Mouse (Mus musculus): ENCODE data around the gene Gpr107. TPM values are rescaled to one million over a fixed set of nuclear protein-coding genes. Genes with fewer than 3 reads are reported as not detected.

The Gpr107 gene
- total and polyA plus RNA-seq, 2 experiments from 2014 or later, result 24.0 to 40.8 TPM

DNA sequence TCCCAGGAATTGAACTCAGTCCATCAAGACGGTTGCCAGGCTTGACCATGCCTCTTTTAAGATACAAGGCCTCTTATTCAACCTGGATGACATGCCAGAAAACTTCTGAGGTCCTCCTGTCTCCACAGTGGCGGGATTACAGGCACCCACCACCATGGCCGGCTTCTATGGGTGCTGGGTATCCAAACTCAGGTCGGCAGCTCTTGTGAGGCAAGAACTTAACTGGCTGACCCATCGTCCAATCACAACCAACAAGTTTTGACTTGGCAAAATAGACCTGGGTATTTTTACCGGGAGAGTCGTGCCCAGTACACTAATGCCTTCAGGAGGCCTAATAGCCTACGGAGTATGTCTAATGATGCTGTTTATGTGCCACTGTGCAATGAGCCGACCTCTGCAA is 26.1 kb upstream of the Gpr107 start:
- Histone ChIP-seq H3K4me2 (ENCODE audit: low read depth) (no peak overlapping the region), H3K9me3 (ENCODE audit: low read length) (no peaks in the 10 kb centered on the region), H3K27me3 (ENCODE audit: insufficient read depth, low read length) (no peaks in the 10 kb centered on the region), H3K4me3 (ENCODE audit: low read depth, low read length) (no peak overlapping the region), H3K27ac (ENCODE audit: low read depth, low read length) (no peak overlapping the region), H3K9ac (no peak overlapping the region), H3K4me1 (ENCODE audit: insufficient read depth) (no peaks in the 10 kb centered on the region), H3K36me3 (ENCODE audit: insufficient read depth) (no peaks in the 10 kb centered on the region)
- DNase-seq (no peak), ATAC-seq (no peak)
- 87% methylated on average over 9 of the region's 9 CpGs for WGBS
- TF ChIP-seq CTCF (IDR thresholded peaks at IDR 0.05; ENCODE audit: low read depth), result no peak

DNA sequence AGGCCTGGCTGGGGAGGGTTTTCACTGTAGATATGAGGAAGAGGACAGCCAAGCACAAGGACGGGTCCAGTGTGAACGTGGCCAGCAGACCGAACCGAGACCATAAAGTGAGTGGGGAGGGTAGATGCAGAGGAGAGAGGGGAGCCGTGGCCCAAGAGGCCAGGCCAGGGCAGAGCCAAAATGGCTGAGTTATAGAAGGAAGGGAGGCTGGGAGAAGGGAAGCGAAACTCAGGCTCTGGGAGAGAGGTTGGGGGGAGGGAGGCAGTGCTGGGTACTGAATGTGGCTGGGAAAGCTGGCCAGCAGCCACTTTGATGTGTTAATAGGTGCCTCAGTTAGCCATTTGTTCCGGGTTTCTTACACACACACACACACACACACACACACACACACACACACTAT is 24.9 kb upstream of the Gpr107 start:
- H3K36me3 ChIP-seq (ENCODE audit: insufficient read depth), result no peaks in the 10 kb centered on the region
- H3K4me1 ChIP-seq (ENCODE audit: insufficient read depth), result no peaks in the 10 kb centered on the region
- no peak overlapping the region for H3K4me2 ChIP-seq (ENCODE audit: low read depth)
- no peaks in the 10 kb centered on the region for H3K27me3 ChIP-seq (ENCODE audit: insufficient read depth, low read length)
- H3K9ac ChIP-seq, result no peak overlapping the region
- TF ChIP-seq CTCF (IDR thresholded peaks at IDR 0.05; ENCODE audit: low read depth), result no peak
- H3K9me3 ChIP-seq (ENCODE audit: low read length), result no peaks in the 10 kb centered on the region
- WGBS, result 58% methylated on average over 7 of the region's 7 CpGs
- DNase-seq (no peak), ATAC-seq (no peak)
- no peak overlapping the region for H3K4me3 ChIP-seq (ENCODE audit: low read depth, low read length)
- H3K27ac ChIP-seq (ENCODE audit: low read depth, low read length), result no peak overlapping the region

DNA sequence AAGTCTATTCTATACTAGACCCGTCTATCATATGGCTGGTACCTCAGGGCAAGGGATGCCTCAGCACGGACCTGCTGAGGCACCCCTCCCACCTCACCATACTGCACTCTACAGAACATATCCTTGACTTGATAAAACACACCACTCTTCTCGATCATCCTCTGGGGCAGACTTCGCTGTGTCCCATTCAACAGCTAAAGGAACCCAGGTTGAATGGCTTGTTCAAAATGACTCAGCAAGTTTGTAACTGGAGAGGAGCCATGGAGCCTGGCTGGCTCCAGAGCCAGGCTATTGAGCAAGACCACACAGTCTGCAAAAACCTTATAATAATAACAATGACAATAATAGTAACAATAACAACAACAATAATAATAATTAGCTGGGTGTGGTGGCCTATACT is 24.2 kb upstream of the Gpr107 start:
- TF ChIP-seq CTCF (IDR thresholded peaks at IDR 0.05; ENCODE audit: low read depth), result no peak
- WGBS, result 67% methylated on average over 4 of the region's 4 CpGs

DNA sequence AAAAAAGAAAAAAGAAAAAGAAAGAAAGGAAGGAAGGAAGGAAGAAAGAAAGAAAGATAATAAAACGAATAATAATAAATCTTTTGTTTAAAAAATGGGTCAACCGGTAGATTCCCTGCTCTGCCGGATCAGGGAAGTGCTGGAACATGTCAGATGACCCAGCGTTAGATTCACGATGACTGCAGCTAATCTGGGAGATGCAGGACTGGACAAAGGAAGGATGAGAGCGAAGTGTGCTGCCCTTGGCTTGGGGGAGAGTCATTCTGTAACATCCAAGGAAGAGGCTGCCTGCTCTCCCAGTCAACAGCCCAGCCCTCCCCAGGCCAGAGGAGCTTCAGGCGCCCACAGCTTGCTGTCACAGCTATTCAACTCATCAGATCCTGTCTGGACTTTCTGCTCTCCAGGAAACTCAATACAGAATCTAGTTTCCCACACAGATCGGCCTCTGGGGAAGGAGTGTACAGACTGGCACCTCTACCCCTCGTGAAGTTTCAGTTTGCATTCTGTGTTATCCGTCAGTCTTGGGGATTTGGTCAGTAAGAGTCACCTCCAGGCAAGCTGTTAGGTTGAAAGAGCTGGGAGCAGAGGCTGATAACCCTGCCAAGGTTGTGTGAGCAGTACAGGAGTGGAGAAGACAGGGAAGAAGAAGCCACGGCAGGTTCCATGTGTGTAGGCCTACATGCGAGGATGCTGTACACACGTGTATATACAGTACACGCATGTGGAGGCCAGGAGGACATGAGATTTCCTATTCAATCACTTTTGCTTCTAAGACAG is 22.2 kb upstream of the Gpr107 start:
- ATAC-seq, result no peak
- H3K9me3 ChIP-seq (ENCODE audit: low read length), result no peaks in the 10 kb centered on the region
- no peak overlapping the region for H3K4me3 ChIP-seq (ENCODE audit: low read depth, low read length)
- H3K9ac ChIP-seq, result no peak overlapping the region
- no peaks in the 10 kb centered on the region for H3K27me3 ChIP-seq (ENCODE audit: insufficient read depth, low read length)
- WGBS, result 86% methylated on average over 14 of the region's 14 CpGs
- H3K27ac ChIP-seq (ENCODE audit: low read depth, low read length), result no peak overlapping the region
- H3K4me2 ChIP-seq (ENCODE audit: low read depth), result no peak overlapping the region
- H3K36me3 ChIP-seq (ENCODE audit: insufficient read depth), result no peaks in the 10 kb centered on the region
- no peaks in the 10 kb centered on the region for H3K4me1 ChIP-seq (ENCODE audit: insufficient read depth)
- DNase-seq, result no peak
- no peak for TF ChIP-seq CTCF (IDR thresholded peaks at IDR 0.05; ENCODE audit: low read depth)

More for the DNA sequence above, 24.2 kb upstream of the Gpr107 start:
- Histone ChIP-seq H3K4me1 (ENCODE audit: insufficient read depth) (no peaks in the 10 kb centered on the region), H3K4me2 (ENCODE audit: low read depth) (no peak overlapping the region), H3K4me3 (ENCODE audit: low read depth, low read length) (no peak overlapping the region), H3K9ac (no peak overlapping the region), H3K36me3 (ENCODE audit: insufficient read depth) (no peaks in the 10 kb centered on the region), H3K9me3 (ENCODE audit: low read length) (no peaks in the 10 kb centered on the region), H3K27ac (ENCODE audit: low read depth, low read length) (no peak overlapping the region), H3K27me3 (ENCODE audit: insufficient read depth, low read length) (no peaks in the 10 kb centered on the region)
- ATAC-seq, result no peak
- no peak for DNase-seq

DNA sequence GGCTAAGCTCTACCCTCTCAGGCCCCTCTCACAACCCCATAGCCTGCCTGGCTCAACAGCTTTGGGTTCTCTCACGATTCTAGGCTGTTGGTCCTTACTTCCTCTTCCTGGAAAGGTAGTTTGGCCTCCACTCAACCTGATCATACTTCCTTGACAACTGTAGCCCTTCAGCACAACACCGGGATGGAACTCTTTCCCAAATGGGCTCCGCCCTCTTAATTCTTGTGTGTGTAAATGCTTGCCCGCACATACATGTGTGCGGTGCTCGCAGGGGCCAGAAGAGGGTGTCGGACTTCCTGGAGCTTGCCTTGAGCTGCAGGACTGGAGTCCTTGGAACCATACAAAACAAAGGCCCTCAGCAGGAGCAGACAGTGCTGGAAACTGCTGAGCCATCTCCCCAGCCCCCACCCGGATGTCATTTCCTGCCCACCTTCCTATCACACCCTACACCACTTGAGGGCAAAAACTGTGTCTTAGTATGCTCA is 21.3 kb upstream of the Gpr107 start:
- no peak overlapping the region for H3K4me2 ChIP-seq (ENCODE audit: low read depth)
- no peaks in the 10 kb centered on the region for H3K36me3 ChIP-seq (ENCODE audit: insufficient read depth)
- H3K27me3 ChIP-seq (ENCODE audit: insufficient read depth, low read length), result no peaks in the 10 kb centered on the region
- TF ChIP-seq CTCF (IDR thresholded peaks at IDR 0.05; ENCODE audit: low read depth), result no peak
- no peak overlapping the region for H3K4me3 ChIP-seq (ENCODE audit: low read depth, low read length)
- DNase-seq, result no peak
- ATAC-seq, result no peak
- whole genome bisulfite sequencing, result 80% methylated on average over 8 of the region's 8 CpGs
- no peaks in the 10 kb centered on the region for H3K9me3 ChIP-seq (ENCODE audit: low read length)
- no peak overlapping the region for H3K27ac ChIP-seq (ENCODE audit: low read depth, low read length)
- H3K4me1 ChIP-seq (ENCODE audit: insufficient read depth), result no peaks in the 10 kb centered on the region
- H3K9ac ChIP-seq, result no peak overlapping the region

DNA sequence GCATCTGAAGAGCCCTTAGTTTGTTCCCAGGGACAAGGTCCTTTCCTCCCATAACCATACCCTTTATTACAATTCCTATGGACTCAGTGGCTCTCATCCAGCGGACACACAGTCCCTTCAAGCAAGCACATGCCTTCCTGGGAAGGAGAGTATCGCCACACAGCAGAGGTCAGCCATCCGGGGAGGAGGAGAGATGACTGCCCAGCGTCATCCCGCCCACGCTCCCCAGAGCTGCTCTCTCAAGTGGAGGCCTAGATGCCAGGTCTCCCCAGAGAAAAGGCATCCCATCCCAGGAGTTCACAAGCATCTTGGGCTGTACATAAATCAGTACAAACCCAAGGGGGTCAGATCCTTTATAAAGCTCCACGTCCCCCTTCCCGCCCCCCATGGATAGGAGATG is 19.4 kb upstream of the Gpr107 start:
- H3K27me3 ChIP-seq (ENCODE audit: insufficient read depth, low read length), result no peaks in the 10 kb centered on the region
- no peak overlapping the region for H3K9ac ChIP-seq
- ATAC-seq (no peak), DNase-seq (no peak)
- H3K4me1 ChIP-seq (ENCODE audit: insufficient read depth), result no peaks in the 10 kb centered on the region
- H3K4me2 ChIP-seq (ENCODE audit: low read depth), result no peak overlapping the region
- H3K9me3 ChIP-seq (ENCODE audit: low read length), result no peaks in the 10 kb centered on the region
- no peak overlapping the region for H3K4me3 ChIP-seq (ENCODE audit: low read depth, low read length)
- TF ChIP-seq CTCF (IDR thresholded peaks at IDR 0.05; ENCODE audit: low read depth), result no peak
- no peaks in the 10 kb centered on the region for H3K36me3 ChIP-seq (ENCODE audit: insufficient read depth)
- H3K27ac ChIP-seq (ENCODE audit: low read depth, low read length), result no peak overlapping the region
- 73% methylated on average over 8 of the region's 8 CpGs for WGBS

DNA sequence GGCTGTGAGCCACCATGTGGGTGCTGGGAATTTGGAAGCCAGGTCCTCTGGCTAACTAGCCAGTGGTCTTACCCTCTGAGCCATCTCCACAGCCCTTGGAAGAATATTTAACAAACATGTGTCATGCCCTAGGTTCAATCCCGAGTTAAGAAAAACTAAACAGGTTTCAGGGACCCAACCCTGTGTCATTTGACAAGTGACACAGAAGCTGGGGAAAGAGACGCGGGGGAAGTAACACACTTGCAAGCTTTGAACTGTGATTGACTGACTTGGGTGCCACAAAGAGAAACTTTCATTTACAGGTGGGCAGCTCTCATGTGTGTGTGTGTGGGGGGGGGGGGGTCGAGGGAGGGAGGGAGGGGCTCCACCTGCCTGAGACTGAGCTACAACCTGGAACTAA is 18.1 kb upstream of the Gpr107 start:
- Histone ChIP-seq H3K9me3 (ENCODE audit: low read length) (no peaks in the 10 kb centered on the region), H3K36me3 (ENCODE audit: insufficient read depth) (no peaks in the 10 kb centered on the region), H3K4me1 (ENCODE audit: insufficient read depth) (no peaks in the 10 kb centered on the region), H3K4me2 (ENCODE audit: low read depth) (no peak overlapping the region), H3K27me3 (ENCODE audit: insufficient read depth, low read length) (no peaks in the 10 kb centered on the region), H3K9ac (no peak overlapping the region), H3K27ac (ENCODE audit: low read depth, low read length) (no peak overlapping the region), H3K4me3 (ENCODE audit: low read depth, low read length) (no peak overlapping the region)
- 75% methylated on average over 4 of the region's 4 CpGs for WGBS
- DNase-seq (no peak), ATAC-seq (no peak)
- TF ChIP-seq CTCF (IDR thresholded peaks at IDR 0.05; ENCODE audit: low read depth), result no peak

Measured in forebrain, postnatal 0 days (tissue).